Mouse (Mus musculus) cerebellum, postnatal 36 days (tissue): ENCODE results near the gene Ptgr2.
A peak's percentile ranks its signal among the peaks of the same experiment; 100 is the strongest.
"Not testable (repeated sequence)": the region's sequence is repeated elsewhere in the genome, so short reads cannot be mapped to it uniquely, and the experiment has no call there.

ENCODE experiments used
- DNase-seq, 2 experiments: peaks; one replicate each; pipeline ENCODE4 v3.0.0; 2021 to 2022; ENCODE audit warnings: mixed read lengths in 2 of 2

Ptgr2 gene

DNA sequence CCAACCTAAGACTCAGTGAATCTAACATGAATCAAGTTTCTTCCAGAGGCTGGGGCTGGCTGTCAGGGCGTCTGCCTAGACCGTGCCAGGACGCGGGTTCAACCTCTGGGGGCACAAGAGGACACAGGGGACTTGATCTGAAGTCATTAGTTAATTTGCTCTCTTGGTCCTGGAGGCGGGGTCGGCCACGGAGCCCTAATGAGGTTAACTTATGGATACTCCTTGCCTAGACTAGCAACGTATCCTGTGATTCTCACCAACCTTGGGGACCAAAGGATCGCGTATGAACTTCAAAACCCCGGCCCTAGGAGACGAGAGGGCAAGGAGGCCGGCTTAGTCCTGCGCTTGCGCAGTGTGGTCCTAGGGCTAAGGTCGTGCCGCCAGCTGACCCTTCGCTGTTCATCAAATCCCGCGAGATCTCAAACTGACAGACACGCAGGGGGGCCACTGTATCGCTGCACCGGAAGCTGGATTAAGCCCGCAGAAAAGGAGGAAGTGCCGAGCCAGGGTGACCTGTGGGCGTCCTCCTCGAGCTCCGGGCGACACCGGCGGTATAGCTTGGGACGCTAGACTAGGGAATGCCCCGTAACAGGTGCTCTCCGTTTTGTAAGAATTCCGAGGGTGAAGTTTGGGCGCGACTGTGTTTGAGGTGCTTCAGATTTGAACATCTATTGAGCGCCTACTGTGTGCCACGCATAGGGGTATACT is at the start of gene Ptgr2:
Gene Ptgr2 (plus strand): TSS at position 348 of the 708 bp plus-strand sequence.
- peak; percentile 87 to 90 for DNase-seq

DNA sequence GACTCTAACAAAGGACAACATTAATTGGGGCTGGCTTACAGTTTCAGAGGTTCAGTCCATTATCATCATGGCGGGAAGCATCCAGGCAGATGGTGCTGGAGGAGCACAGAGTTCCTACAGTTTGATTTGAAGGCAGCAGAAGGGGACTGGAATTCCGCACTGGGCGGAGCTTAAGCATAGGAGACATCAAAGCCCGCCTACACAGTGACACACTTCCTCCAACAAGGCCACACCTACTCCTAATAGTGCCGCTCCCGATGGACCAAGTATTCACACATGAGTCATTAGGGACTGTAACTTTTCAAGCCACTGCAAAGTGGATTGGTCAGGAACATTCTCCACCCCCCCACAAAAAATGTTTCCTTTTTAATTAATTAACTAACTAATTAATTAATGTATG is 49.5 kb upstream of the Ptgr2 start:
- no peak for DNase-seq

DNA sequence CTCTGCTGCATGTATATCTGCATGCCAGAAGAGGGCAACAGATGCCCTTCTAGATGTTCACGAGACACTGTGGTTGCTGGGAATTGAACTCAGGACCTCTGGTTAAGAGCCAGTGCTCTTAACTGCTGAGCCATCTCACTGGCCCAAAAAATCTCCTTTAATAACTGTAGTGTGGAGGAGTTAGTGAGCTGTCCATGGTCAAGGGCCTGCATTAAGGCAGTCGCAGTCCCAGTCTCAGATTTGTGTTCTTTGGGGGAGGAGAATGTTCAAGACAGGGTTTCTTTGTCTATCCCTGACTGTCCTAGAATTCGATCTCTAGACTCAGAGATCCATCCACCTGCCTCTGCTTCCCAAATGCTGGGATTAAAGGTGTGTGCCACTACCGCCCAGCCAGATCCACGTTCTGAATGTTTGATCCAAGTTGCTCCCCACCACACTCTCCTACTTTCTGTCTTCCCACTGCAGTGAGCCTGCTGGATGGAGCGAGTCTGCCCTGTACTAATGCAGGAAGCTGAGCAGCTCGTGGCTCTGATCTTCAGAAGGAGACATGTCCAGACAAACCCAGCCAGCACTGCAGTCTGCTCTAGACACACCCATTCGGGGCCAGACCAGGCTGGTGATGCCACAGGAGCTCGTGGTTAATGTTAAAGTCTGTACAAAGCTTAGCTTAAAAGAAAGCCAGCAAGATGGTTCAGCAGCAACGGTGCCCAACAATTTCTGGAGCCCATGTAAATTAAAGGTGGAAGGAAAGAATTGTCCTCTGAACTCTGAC is 48.9 kb upstream of the Ptgr2 start:
- no peak for DNase-seq

GRCm38 (mm10) chr12:84237036-84237435 is 48.0 kb upstream of the Ptgr2 start:
- DNase-seq = not testable (repeated sequence)

DNA sequence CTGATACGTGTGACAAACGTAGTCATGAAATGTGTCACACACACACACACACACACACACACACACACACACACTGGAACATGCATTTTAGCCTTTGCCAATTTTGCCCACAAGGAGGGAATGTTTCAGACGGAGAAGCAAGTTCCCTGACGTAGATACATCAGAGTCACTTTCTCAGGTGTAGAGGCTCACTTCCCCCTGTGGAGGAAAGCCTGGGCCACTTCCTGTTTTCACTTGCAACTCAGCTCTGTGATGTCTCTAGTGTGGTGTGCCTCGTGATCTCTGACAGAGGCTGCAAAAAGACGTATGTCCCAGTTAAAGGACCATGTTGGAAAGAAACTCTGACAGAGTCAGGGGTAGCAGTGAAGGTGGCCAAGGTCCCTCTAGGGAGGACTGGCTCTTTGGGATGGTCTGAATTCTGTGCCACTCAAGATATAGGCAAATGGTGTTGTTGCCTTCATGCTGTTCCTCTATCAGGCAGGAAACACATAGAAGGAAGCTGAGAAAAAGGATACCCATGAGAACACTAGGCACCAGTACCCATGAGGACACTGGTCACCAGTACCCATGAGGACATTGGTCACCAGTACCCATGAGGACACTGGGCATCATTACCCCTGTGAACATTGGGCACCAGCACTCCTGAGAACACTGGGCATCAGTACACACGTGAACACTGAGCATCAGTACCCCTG is 41.8 kb upstream of the Ptgr2 start:
- no peak for DNase-seq

DNA sequence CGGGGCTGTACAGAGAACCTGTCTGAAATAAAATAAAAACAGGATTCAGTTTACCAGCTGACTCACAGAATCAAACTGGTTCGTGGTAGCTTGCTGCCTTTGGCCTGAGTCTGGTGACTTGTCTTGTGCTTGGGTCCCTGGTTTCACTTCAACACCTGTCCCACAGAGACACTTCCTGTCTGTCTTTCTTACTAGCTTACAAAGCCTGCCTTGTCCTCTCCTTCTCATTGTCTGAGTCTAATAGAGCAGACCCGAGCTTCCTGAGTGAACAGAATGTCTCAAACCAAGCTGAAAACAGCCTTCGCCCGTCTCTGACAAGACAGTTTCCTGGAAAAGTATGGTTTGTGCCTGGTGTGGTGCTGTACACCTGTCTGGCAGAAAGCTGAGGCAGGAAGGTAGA is 39.3 kb upstream of the Ptgr2 start:
- no peak for DNase-seq

DNA sequence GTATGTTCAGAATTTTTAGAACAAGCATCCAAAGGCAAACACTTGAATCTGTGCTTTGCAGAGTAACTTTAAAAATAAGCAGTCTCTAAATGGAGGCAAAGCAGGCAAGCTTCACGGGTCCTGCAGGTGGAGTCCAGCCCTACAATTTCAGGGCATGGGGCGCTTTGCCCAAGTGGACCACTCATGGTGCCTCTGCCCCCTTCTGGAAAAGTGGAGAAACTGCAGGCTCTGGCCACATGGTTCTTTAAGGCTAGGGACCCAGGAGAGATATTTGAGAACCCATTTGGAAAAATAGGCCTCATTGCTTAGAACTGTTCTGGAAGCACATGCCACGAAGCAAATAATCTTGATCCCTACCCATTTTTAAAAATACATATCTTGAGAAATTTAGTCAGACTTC is 35.8 kb upstream of the Ptgr2 start:
- peak; percentile 60 to 63 for DNase-seq

- DNase-seq = no peak
These were observed 32.2 kb upstream of the Ptgr2 start for GRCm38 (mm10) chr12:84252811-84253210.

DNA sequence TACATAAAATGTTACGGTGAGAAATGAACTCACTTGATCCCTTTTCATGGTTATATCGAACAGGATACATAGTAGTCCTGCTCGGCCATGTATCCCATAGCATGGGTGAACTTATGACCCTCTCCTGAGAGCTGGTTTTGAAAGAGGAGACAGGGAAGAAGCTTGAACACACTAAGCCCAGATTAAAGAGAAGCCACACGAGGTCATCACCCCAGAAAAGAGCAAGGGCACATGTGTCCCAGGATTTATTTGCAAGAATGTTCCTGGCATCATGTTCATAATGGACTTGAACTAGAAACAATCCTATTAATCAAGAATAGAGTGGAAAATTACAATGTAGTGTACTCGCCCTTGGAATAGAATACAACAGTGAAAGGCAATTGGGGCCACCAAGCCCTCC is 30.1 kb upstream of the Ptgr2 start:
- no peak for DNase-seq

GRCm38 (mm10) chr12:84260363-84260762 is 24.7 kb upstream of the Ptgr2 start:
- DNase-seq = no peak

DNA sequence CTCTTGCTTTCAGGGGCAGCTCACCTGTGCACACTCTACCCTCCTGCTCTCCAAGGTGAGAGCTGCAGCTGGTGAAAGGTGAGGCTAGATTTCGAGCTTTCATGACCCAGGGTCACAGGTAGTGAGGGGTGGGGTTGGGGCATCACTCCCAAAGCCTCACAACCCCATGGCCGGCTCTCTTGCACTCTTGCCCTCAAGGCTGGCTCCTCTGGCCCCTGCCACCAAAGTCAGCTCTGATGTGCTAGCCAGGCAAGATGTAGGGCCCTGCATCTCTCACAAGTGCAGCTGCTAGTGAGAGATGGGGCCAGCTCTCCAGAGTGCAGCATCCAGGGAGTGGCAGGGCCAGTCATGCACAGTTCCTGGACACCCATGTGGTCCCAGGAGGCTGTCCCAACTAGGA is 17.8 kb upstream of the Ptgr2 start:
- DNase-seq = no peak

GRCm38 (mm10) chr12:84273366-84273765 is 11.7 kb upstream of the Ptgr2 start:
- DNase-seq = no peak

GRCm38 (mm10) chr12:84275288-84275687 is 9.7 kb upstream of the Ptgr2 start:
- DNase-seq = no peak

GRCm38 (mm10) chr12:84276288-84276687 is 8.7 kb upstream of the Ptgr2 start:
- no peak for DNase-seq

DNA sequence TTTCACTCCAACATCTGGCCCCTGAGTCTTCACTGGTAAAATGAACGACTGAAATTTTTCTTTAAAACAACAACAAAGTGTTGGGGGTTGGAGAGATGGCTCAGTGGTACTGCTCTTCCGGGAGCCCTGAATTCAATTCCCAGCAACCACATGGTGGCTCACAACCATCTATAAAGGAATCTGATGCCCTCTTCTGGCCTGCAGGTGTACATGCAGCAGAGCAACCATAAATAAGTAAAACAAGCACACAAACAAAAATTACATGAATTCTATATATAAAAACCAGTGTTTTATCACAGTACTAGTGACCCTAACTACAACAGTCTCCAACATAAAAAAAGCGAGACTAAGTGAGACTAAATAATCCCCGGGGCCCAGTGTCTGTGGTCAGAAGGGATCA is 8.2 kb upstream of the Ptgr2 start:
- no peak for DNase-seq

- no peak for DNase-seq
These were observed 7.2 kb upstream of the Ptgr2 start for GRCm38 (mm10) chr12:84277832-84278231.

GRCm38 (mm10) chr12:84278901-84279300 is 6.1 kb upstream of the Ptgr2 start:
- peak in 1 of 2 experiments; percentile 3 for DNase-seq

DNA sequence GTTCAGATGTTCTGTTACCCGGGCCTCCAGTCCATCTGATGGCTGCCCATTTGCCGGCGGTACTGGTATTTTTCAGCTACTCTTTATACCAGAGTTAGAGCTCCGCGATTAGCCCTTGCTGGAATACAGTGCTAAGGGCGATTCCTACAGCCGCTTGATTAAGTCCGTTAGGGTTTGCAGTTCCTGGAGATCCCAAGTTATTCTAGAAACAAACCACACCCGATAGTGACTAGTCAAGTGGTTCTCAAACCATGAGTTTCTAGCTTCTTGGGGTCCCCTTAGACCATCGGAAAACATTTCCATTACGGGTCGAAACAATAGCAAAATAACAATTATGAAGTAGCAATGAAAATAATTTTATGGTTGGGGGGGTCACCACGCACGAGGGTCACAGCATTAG is 641 bp upstream of the Ptgr2 start:
- DNase-seq = no peak

- no peak for DNase-seq
These were observed 549 bp downstream of the Ptgr2 start for GRCm38 (mm10) chr12:84285593-84285968.

DNA sequence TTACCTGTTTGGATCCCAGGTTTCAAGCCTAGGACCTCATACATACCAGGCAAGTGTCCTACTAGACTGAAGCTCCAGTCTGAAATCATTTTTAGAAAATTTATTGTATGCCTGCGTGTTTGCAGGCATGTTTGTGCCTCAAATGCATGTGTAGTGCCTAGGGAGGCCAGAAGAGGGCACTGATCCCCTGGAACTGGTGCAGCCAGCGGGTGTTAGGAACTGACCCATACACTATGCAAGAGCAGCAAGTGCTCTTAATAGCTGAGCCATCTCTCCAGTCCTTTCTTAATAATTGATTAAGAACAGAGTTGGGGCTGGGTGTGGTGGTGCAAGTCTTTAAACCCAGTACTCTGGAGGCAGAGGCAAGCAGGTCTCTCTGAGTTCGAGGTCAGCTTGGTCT is 3.4 kb downstream of the Ptgr2 start:
- DNase-seq = peak; percentile 19 to 24

GRCm38 (mm10) chr12:84297851-84298250 is 12.8 kb downstream of the Ptgr2 start:
- DNase-seq = no peak

DNA sequence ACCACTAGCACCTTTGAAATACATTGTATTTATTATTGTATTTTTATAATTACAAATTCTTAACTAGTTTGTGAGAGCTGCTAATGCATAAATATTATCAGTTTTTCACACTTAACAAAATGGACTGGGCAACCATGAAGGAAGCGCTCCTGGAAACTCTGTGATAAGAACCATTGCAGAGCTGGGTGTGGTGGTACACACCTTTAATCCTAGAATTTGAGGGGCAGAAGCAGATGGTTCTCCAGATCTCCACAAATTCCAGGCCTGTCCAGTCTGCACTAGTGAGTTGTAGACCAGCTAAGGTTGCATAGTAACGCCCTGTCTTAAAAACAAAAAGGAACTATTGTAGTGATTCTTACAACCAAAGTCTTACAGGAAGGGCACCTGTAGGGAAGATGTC is 14.2 kb downstream of the Ptgr2 start:
- no peak for DNase-seq

GRCm38 (mm10) chr12:84304101-84304500 is 19.1 kb downstream of the Ptgr2 start:
- no peak for DNase-seq

GRCm38 (mm10) chr12:84304554-84304953 is 19.5 kb downstream of the Ptgr2 start:
- DNase-seq = no peak
